Mouse (Mus musculus) olfactory bulb, adult 2 months (tissue): Measurements from ENCODE around the gene Adamtsl2. TPM values are rescaled to one million over a fixed set of nuclear protein-coding genes. Genes with fewer than 3 reads are reported as not detected.

ENCODE experiments used
- H3K27ac ChIP-seq: fragments of 200-500 bp; 2 replicates; pipeline ENCODE4 v1.5.1; 2012; ENCODE audit warnings: low read depth, low read length; ENCODE audit not compliant: insufficient read depth
- H3K4me1 ChIP-seq: fragments of 200-500 bp; 2 replicates; pipeline ENCODE4 v1.6.1; 2012; ENCODE audit warnings: low read length; ENCODE audit not compliant: control insufficient read depth, insufficient read depth
- H3K4me3 ChIP-seq: fragments of 200-500 bp; 2 replicates; pipeline ENCODE4 v1.5.1; 2012; ENCODE audit warnings: mild to moderate bottlenecking, low read depth, low read length, moderate library complexity; ENCODE audit not compliant: insufficient read depth
- CTCF ChIP-seq: fragments of 200-500 bp; IDR thresholded peaks from 2 replicates; pipeline ENCODE4 v1.5.1; 2012; ENCODE audit warnings: low read depth, mild to moderate bottlenecking, low read length, moderate library complexity; ENCODE audit not compliant: insufficient read depth
- POLR2A ChIP-seq: fragments of 200-500 bp; IDR thresholded peaks from 2 replicates; pipeline ENCODE4 v1.6.1; 2012; ENCODE audit warnings: mild to moderate bottlenecking, low read depth, low read length, moderate library complexity; ENCODE audit not compliant: insufficient read depth
- WGBS: fragments of 180-500 bp; shearing (Covaris S2); methylation state at CpG from one replicate; pipeline ENCODE4 v1.1.7; 2018; 5-methylcytosine and 5-hydroxymethylcytosine counted together
- polyA plus RNA-seq: library from polyadenylated mRNA; stranded (reverse); fragments of >200 nt; gene quantifications from 2 replicates; pipeline ENCODE4 v1.2.4, GENCODE M21; 2012; ENCODE audit warnings: low replicate concordance; ENCODE audit not compliant: missing spikeins, insufficient read depth, insufficient read length

Gene Adamtsl2
- polyA plus RNA-seq, 1 experiment = not detected

- no peak for TF ChIP-seq POLR2A
- TF ChIP-seq CTCF = no peak
- Histone ChIP-seq H3K4me1 (peaks cover 52% of the 10 kb centered on the region), H3K27ac (peak overlapping the region; percentile 98), H3K4me3 (no peak overlapping the region)
- WGBS = 11% methylated on average over 6 of the region's 6 CpGs
Observed at GRCm38 (mm10) chr2:27097776-27098175, 18.6 kb downstream of the Adamtsl2 start.

GRCm38 (mm10) chr2:27103554-27103953, 24.4 kb downstream of the Adamtsl2 start:
- H3K4me3 ChIP-seq = no peak overlapping the region
- WGBS = 28% methylated on average over 7 of the region's 7 CpGs
- H3K27ac ChIP-seq = peak overlapping the region; percentile 85
- no peak for TF ChIP-seq POLR2A
- TF ChIP-seq CTCF = no peak
- peaks cover 55% of the 10 kb centered on the region for H3K4me1 ChIP-seq

GRCm38 (mm10) chr2:27106816-27107215, 27.6 kb downstream of the Adamtsl2 start:
- H3K27ac ChIP-seq = no peak overlapping the region
- TF ChIP-seq CTCF = no peak
- no peak for TF ChIP-seq POLR2A
- WGBS = 65% methylated on average over 3 of the region's 3 CpGs
- H3K4me3 ChIP-seq = no peak overlapping the region
- H3K4me1 ChIP-seq = peaks cover 54% of the 10 kb centered on the region

- H3K4me3 ChIP-seq = no peak overlapping the region
- TF ChIP-seq CTCF = no peak
- TF ChIP-seq POLR2A = no peak
- WGBS = 74% methylated on average over 2 of the region's 2 CpGs
- peaks cover 56% of the 10 kb centered on the region for H3K4me1 ChIP-seq
- H3K27ac ChIP-seq = no peak overlapping the region
Observed at GRCm38 (mm10) chr2:27108144-27108543, 29.0 kb downstream of the Adamtsl2 start.

GRCm38 (mm10) chr2:27109052-27109451, 29.9 kb downstream of the Adamtsl2 start:
- WGBS = 78% methylated on average over 5 of the region's 5 CpGs
- no peak overlapping the region for H3K4me3 ChIP-seq
- peaks cover 57% of the 10 kb centered on the region for H3K4me1 ChIP-seq
- TF ChIP-seq CTCF = no peak
- no peak overlapping the region for H3K27ac ChIP-seq

GRCm38 (mm10) chr2:27112585-27112984, 33.4 kb downstream of the Adamtsl2 start:
- TF ChIP-seq CTCF = no peak
- no peak for TF ChIP-seq POLR2A
- H3K4me3 ChIP-seq = no peak overlapping the region
- peaks cover 44% of the 10 kb centered on the region for H3K4me1 ChIP-seq
- H3K27ac ChIP-seq = no peak overlapping the region
- 59% methylated on average over 20 of the region's 20 CpGs for WGBS

GRCm38 (mm10) chr2:27114169-27114568, 35.0 kb downstream of the Adamtsl2 start:
- TF ChIP-seq POLR2A = no peak
- no peak overlapping the region for H3K4me3 ChIP-seq
- 80% methylated on average over 10 of the region's 10 CpGs for WGBS

GRCm38 (mm10) chr2:27118452-27118851, 39.3 kb downstream of the Adamtsl2 start:
- Histone ChIP-seq H3K4me1 (peaks cover 56% of the 10 kb centered on the region), H3K27ac (no peak overlapping the region), H3K4me3 (no peak overlapping the region)
- WGBS = 49% methylated on average over 4 of the region's 4 CpGs
- TF ChIP-seq CTCF (no peak), POLR2A (no peak)

More at GRCm38 (mm10) chr2:27114169-27114568, 35.0 kb downstream of the Adamtsl2 start:
- H3K27ac ChIP-seq = no peak overlapping the region
- peaks cover 42% of the 10 kb centered on the region for H3K4me1 ChIP-seq

GRCm38 (mm10) chr2:27119766-27120165, 40.6 kb downstream of the Adamtsl2 start:
- TF ChIP-seq POLR2A (no peak), CTCF (no peak)
- Histone ChIP-seq H3K4me1 (peaks cover 58% of the 10 kb centered on the region), H3K27ac (no peak overlapping the region), H3K4me3 (no peak overlapping the region)
- WGBS = 84% methylated on average over 2 of the region's 2 CpGs

- Histone ChIP-seq H3K27ac (no peak overlapping the region), H3K4me3 (no peak overlapping the region), H3K4me1 (peaks cover 56% of the 10 kb centered on the region)
- WGBS = 51% methylated on average over 8 of the region's 8 CpGs
- TF ChIP-seq POLR2A (no peak), CTCF (no peak)
Observed at GRCm38 (mm10) chr2:27120241-27120641, 41.1 kb downstream of the Adamtsl2 start.
